Mouse (Mus musculus) midbrain, embryonic 14.5 days (tissue): ENCODE results near the gene Patl2. TPM values are rescaled to one million over a fixed set of nuclear protein-coding genes. Genes with fewer than 3 reads are reported as not detected.

Experiments
- ATAC-seq: fragments of 200-750 bp; cut with Nextera tagmentation; 2 replicates; pipeline ENCODE4 v1.8.0; 2017; ENCODE audit warnings: moderate number of reproducible peaks, moderate library complexity; ENCODE audit not compliant: low FRiP score, low TSS enrichment
- DNase-seq: peaks from one replicate; pipeline ENCODE4 v3.0.0-alpha.2; 2015
- H3K27ac ChIP-seq: fragments of 300-500 bp; sonication (generic); replicated peaks from 2 replicates; pipeline ENCODE4 v1.5.1; 2014; ENCODE audit warnings: mild to moderate bottlenecking, low read depth, low read length, moderate library complexity
- H3K27me3 ChIP-seq: fragments of 300-500 bp; sonication (generic); 2 replicates; pipeline ENCODE4 v1.6.1; 2014; ENCODE audit warnings: low read length, control low read depth, mixed read lengths; ENCODE audit not compliant: control insufficient read depth, insufficient read depth
- H3K36me3 ChIP-seq: fragments of 300-500 bp; sonication (generic); 2 replicates; pipeline ENCODE4 v1.6.1; 2014; ENCODE audit warnings: low read length, control low read depth; ENCODE audit not compliant: control insufficient read depth, insufficient read depth
- H3K4me1 ChIP-seq: fragments of 300-500 bp; sonication (generic); 2 replicates; pipeline ENCODE4 v1.6.1; 2014; ENCODE audit warnings: mild to moderate bottlenecking, antibody characterized with exemption, low read length, control low read depth; ENCODE audit not compliant: control insufficient read depth, insufficient read depth
- H3K4me2 ChIP-seq: fragments of 300-500 bp; sonication (generic); 2 replicates; pipeline ENCODE4 v1.6.1; 2014; ENCODE audit warnings: mild to moderate bottlenecking, low read length, moderate library complexity
- H3K4me3 ChIP-seq: fragments of 300-500 bp; sonication (generic); replicated peaks from 2 replicates; pipeline ENCODE4 v1.5.1; 2014; ENCODE audit warnings: low read depth, low read length
- H3K9ac ChIP-seq: fragments of 300-500 bp; sonication (generic); replicated peaks from 2 replicates; pipeline ENCODE4 v1.6.1; 2014; ENCODE audit warnings: mild to moderate bottlenecking, low read length, moderate library complexity
- H3K9me3 ChIP-seq: fragments of 300-500 bp; sonication (generic); 2 replicates; pipeline ENCODE4 v1.6.1; 2016; ENCODE audit warnings: low read length, control low read depth, mixed read lengths; ENCODE audit not compliant: control insufficient read depth
- WGBS: fragments of 180-500 bp; shearing (Covaris S2); extraction: QIAGEN DNeasy Blood & Tissue Kit; methylation state at CpG from one replicate; pipeline ENCODE4 v1.1.7; 2014; 5-methylcytosine and 5-hydroxymethylcytosine counted together
- polyA plus RNA-seq: library from polyadenylated mRNA; unstranded; fragments of >200 nt; fragmentation: Nextera tagmentation; extraction: Ambion mirVana; gene quantifications from 2 replicates; pipeline ENCODE4 v1.2.1, GENCODE M21; 2014

Gene Patl2
- polyA plus RNA-seq, 1 experiment from 2014 or later = not detected

DNA sequence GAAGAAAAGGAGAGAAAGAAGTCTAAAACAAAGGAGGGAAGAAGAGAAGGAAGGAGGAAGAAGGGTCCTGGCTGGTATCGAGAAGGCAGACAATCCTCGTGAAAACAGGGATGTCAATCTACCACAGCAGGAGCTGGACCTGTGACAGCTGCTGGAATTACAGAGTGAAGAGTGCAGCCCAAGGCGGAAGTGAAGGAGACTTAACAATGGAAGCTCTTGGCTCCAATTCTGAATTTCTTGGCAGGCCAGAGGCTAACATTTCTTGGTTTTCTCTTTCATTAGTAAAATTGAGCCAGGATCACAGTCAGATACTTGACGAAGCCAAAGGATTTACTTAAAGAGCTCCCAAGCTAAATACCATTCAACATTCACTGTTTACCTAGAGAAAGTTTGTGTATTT lies 99.5 kb downstream of the Patl2 start:
- Histone ChIP-seq H3K27ac (no peak overlapping the region), H3K36me3 (peaks cover 93% of the 10 kb centered on the region), H3K27me3 (no peaks in the 10 kb centered on the region), H3K9ac (no peak overlapping the region), H3K4me2 (no peak overlapping the region), H3K4me1 (no peaks in the 10 kb centered on the region), H3K4me3 (no peak overlapping the region), H3K9me3 (no peaks in the 10 kb centered on the region)
- whole genome bisulfite sequencing = 78% methylated on average over 4 of the region's 4 CpGs
- ATAC-seq (no peak), DNase-seq (no peak)

- ATAC-seq (no peak), DNase-seq (peak; percentile 53)
- 65% methylated on average over 7 of the region's 7 CpGs for WGBS
- Histone ChIP-seq H3K4me1 (no peaks in the 10 kb centered on the region), H3K36me3 (peaks cover 75% of the 10 kb centered on the region), H3K9me3 (no peaks in the 10 kb centered on the region), H3K4me2 (no peak overlapping the region), H3K27me3 (no peaks in the 10 kb centered on the region), H3K27ac (no peak overlapping the region), H3K9ac (no peak overlapping the region), H3K4me3 (no peak overlapping the region)
These were observed 104.1 kb downstream of the Patl2 start for GRCm38 (mm10) chr2:122081728-122082456.

Other genes starting within 250 kb of the Patl2 start
- gene Ctdspl2, start 230.2 kb downstream of the Patl2 start, polyA plus RNA-seq = 34.1 and 41.1 TPM in 2 replicates
- gene Mageb3, start 230.1 kb downstream of the Patl2 start, polyA plus RNA-seq = 0.63 and 0.89 TPM in 2 replicates
- 10.1 TPM in 2 replicates for gene Eif3j1, start 157.6 kb downstream of the Patl2 start, polyA plus RNA-seq
- 9.4 and 12.1 TPM in 2 replicates for gene Spg11, start 67.8 kb downstream of the Patl2 start, polyA plus RNA-seq
- 61.7 and 114 TPM in 2 replicates for gene B2m, start 38.5 kb downstream of the Patl2 start, polyA plus RNA-seq
- gene Trim69, start 25.5 kb downstream of the Patl2 start, polyA plus RNA-seq = not detected in 2 replicates
- gene Terb2, start 83 bp upstream of the Patl2 start, polyA plus RNA-seq = not detected in 2 replicates
- gene Sord, start 48.6 kb upstream of the Patl2 start, polyA plus RNA-seq = 17.6 and 22.7 TPM in 2 replicates
- gene Duox2, start 112.3 kb upstream of the Patl2 start, polyA plus RNA-seq = 0.04 TPM in 1 of 2 replicates, not detected in the other
- 0.23 TPM in 1 of 2 replicates, not detected in the other for gene Duoxa2, start 112.7 kb upstream of the Patl2 start, polyA plus RNA-seq
- 0.25 TPM in 1 of 2 replicates, not detected in the other for gene Duoxa1, start 127.5 kb upstream of the Patl2 start, polyA plus RNA-seq
- 0.18 and 0.22 TPM in 2 replicates for gene Duox1, start 129.5 kb upstream of the Patl2 start, polyA plus RNA-seq
- gene Shf, start 183.0 kb upstream of the Patl2 start, polyA plus RNA-seq = 15.9 and 19.2 TPM in 2 replicates
- not detected in 2 replicates for gene Slc28a2, start 240.3 kb upstream of the Patl2 start, polyA plus RNA-seq